Mouse (Mus musculus) E14TG2a.4 (cell line): ENCODE data around the gene Gm13304.
"Not testable (repeated sequence)": the region's sequence is repeated elsewhere in the genome, so short reads cannot be mapped to it uniquely, and the experiment has no call there.

Source experiments
- H3K27me3 ChIP-seq: 2 replicates; pipeline ENCODE4 v1.6.1; 2014; ENCODE audit warnings: low read length, control low read depth; ENCODE audit not compliant: insufficient read depth
- H3K36me3 ChIP-seq: 2 replicates; pipeline ENCODE4 v1.6.1; 2014; ENCODE audit warnings: low read length, control low read depth; ENCODE audit not compliant: insufficient read depth
- H3K4me1 ChIP-seq: replicated peaks from 2 replicates; pipeline ENCODE4 v1.6.1; 2014; ENCODE audit warnings: low read depth, low read length, control low read depth
- H3K4me3 ChIP-seq: replicated peaks from 2 replicates; pipeline ENCODE4 v1.5.1; 2014; ENCODE audit warnings: mild to moderate bottlenecking, low read length
- H3K9me3 ChIP-seq: 2 replicates; pipeline ENCODE4 v1.6.1; 2014; ENCODE audit warnings: low read length, control low read depth

The Gm13304 gene

GRCm38 (mm10) chr4:42114517-42114916, at the start of gene Gm13304:
TSS of gene Gm13304 (plus strand) at chr4:42114817.
- H3K4me3 ChIP-seq, H3K27me3 ChIP-seq, H3K4me1 ChIP-seq, H3K9me3 ChIP-seq, H3K36me3 ChIP-seq: not testable (repeated sequence)

GRCm38 (mm10) chr4:42090907-42091306, 23.7 kb upstream of the Gm13304 start, which contains the start of gene Gm3893:
TSS of gene Gm3893 (plus strand) at chr4:42091207.
- not testable (repeated sequence) for H3K36me3 ChIP-seq, H3K4me3 ChIP-seq, H3K4me1 ChIP-seq, H3K27me3 ChIP-seq, H3K9me3 ChIP-seq

GRCm38 (mm10) chr4:42153136-42153535, 38.5 kb downstream of the Gm13304 start, which contains the start of gene Gm13306:
TSS of gene Gm13306 (plus strand) at chr4:42153436.
- not testable (repeated sequence) for H3K4me3 ChIP-seq, H3K4me1 ChIP-seq, H3K36me3 ChIP-seq, H3K9me3 ChIP-seq, H3K27me3 ChIP-seq
